Mouse (Mus musculus): Measurements from ENCODE around the gene Taf1b. TPM values are rescaled to one million over a fixed set of nuclear protein-coding genes. Genes with fewer than 3 reads are reported as not detected.
"Not testable (repeated sequence)": the region's sequence is repeated elsewhere in the genome, so short reads cannot be mapped to it uniquely, and the experiment has no call there.

Gene Taf1b
- total and polyA plus RNA-seq, 3 experiments: 6.4 to 10.8 (median 9.8) TPM

- intact Hi-C loops (cut with DNase I): no loop called here
- no peaks in the 10 kb centered on the region for H3K4me1 ChIP-seq (ENCODE audit: control insufficient read depth, insufficient read depth, low read length)
- 49% methylated on average over 3 of the region's 3 CpGs for WGBS
- no peak for DNase-seq
- TF ChIP-seq POLR2A (IDR thresholded peaks at IDR 0.05; ENCODE audit: insufficient read depth, low read depth, low read length) (no peak), EP300 (IDR thresholded peaks at IDR 0.05; ENCODE audit: insufficient read depth, low read depth, low read length) (no peak), CTCF (IDR thresholded peaks at IDR 0.05) (no peak)
- no peaks in the 10 kb centered on the region for H3K27me3 ChIP-seq (ENCODE audit: control insufficient read depth, insufficient read depth, low read length)
- H3K9ac ChIP-seq (ENCODE audit: low read depth, low read length): no peak overlapping the region
- no peak overlapping the region for H3K4me3 ChIP-seq
- no peaks in the 10 kb centered on the region for H3K79me2 ChIP-seq (replicated peaks; ENCODE audit: control insufficient read depth, insufficient read depth, low read length)
- H3K27ac ChIP-seq: no peak overlapping the region
- H3K36me3 ChIP-seq (ENCODE audit: control insufficient read depth, insufficient read depth, low read length): no peaks in the 10 kb centered on the region
Observed at GRCm38 (mm10) chr12:24473221-24473620, 24.9 kb upstream of the Taf1b start.

- Histone ChIP-seq H3K9ac (ENCODE audit: low read depth, low read length) (no peak overlapping the region), H3K79me2 (replicated peaks; ENCODE audit: control insufficient read depth, insufficient read depth, low read length) (no peaks in the 10 kb centered on the region), H3K4me3 (no peak overlapping the region), H3K36me3 (ENCODE audit: control insufficient read depth, insufficient read depth, low read length) (no peaks in the 10 kb centered on the region), H3K27me3 (ENCODE audit: control insufficient read depth, insufficient read depth, low read length) (no peaks in the 10 kb centered on the region; the same call in 1 of the 2 replicates), H3K27ac (no peak overlapping the region), H3K4me1 (ENCODE audit: control insufficient read depth, insufficient read depth, low read length) (no peaks in the 10 kb centered on the region)
- intact Hi-C loops (cut with DNase I): no loop called here
- no peak for DNase-seq
- TF ChIP-seq EP300 (IDR thresholded peaks at IDR 0.05; ENCODE audit: insufficient read depth, low read depth, low read length) (no peak), CTCF (IDR thresholded peaks at IDR 0.05) (no peak), POLR2A (IDR thresholded peaks at IDR 0.05; ENCODE audit: insufficient read depth, low read depth, low read length) (no peak)
- 84% methylated on average over 4 of the region's 4 CpGs for WGBS
Observed at GRCm38 (mm10) chr12:24484930-24485329, 13.2 kb upstream of the Taf1b start.

DNA sequence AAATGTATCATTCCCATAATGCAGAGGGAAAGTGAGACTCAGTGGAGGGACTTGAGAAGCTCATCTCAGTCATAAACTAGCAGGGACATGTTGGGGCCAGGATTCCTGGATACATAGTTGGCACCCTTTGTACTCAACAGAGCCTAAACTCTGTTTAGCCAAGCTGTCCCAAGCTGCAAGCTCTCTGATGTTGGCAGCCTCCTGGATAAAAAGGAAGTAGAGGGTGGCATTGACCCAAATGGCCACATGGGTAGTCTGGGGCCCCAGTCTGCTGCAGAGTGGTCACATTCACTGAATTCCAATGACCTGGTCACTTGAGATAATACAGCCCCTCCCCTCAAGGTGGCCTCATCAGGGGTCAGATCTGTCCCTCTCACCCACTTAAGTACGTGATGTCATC is 11.3 kb upstream of the Taf1b start:
- WGBS: 74% methylated on average over 1 of the region's 1 CpGs
- H3K4me1 ChIP-seq (ENCODE audit: control insufficient read depth, insufficient read depth, low read length): no peaks in the 10 kb centered on the region
- intact Hi-C loops (cut with DNase I): no loop called here

GRCm38 (mm10) chr12:24492507-24492906 is 5.7 kb upstream of the Taf1b start:
- H3K79me2 ChIP-seq (replicated peaks; ENCODE audit: control insufficient read depth, insufficient read depth, low read length); H3K9ac ChIP-seq (ENCODE audit: low read depth, low read length); H3K4me3 ChIP-seq; H3K36me3 ChIP-seq (ENCODE audit: control insufficient read depth, insufficient read depth, low read length); DNase-seq; H3K4me1 ChIP-seq (ENCODE audit: control insufficient read depth, insufficient read depth, low read length); H3K27ac ChIP-seq; H3K27me3 ChIP-seq (ENCODE audit: control insufficient read depth, insufficient read depth, low read length); intact Hi-C loops (cut with DNase I): not testable (repeated sequence)
- WGBS: 79% methylated on average over 3 of the region's 3 CpGs

More for the DNA sequence above, 11.3 kb upstream of the Taf1b start:
- no peaks in the 10 kb centered on the region for H3K79me2 ChIP-seq (replicated peaks; ENCODE audit: control insufficient read depth, insufficient read depth, low read length)
- TF ChIP-seq POLR2A (IDR thresholded peaks at IDR 0.05; ENCODE audit: insufficient read depth, low read depth, low read length): no peak
- no peak for TF ChIP-seq EP300 (IDR thresholded peaks at IDR 0.05; ENCODE audit: insufficient read depth, low read depth, low read length)
- TF ChIP-seq CTCF (IDR thresholded peaks at IDR 0.05): no peak
- no peaks in the 10 kb centered on the region for H3K36me3 ChIP-seq (ENCODE audit: control insufficient read depth, insufficient read depth, low read length)
- no peak overlapping the region for H3K9ac ChIP-seq (ENCODE audit: low read depth, low read length)
- H3K27me3 ChIP-seq (ENCODE audit: control insufficient read depth, insufficient read depth, low read length): no peaks in the 10 kb centered on the region; the same call in 1 of the 2 replicates
- H3K27ac ChIP-seq: no peak overlapping the region
- DNase-seq: no peak
- H3K4me3 ChIP-seq: no peak overlapping the region

DNA sequence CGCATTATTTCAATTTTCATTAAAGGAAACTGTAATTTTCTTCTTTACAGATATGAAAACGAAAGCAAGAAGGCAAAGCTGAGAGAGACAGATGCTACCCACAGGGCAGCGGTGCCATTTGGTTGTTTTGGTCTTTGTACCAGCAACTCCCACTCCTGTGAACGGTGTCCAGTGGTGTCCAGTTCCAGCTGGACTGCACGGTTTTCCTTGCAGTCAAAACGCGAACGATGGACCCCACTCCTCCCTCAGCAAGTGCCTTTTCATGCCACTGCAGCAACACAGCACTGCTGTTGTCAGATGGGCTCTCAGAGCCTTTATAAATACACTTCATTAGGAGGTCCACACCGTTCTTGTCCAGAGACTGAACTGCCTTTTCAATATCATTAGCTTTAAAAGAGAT is 5.1 kb upstream of the Taf1b start:
- Histone ChIP-seq H3K27ac (no peak overlapping the region), H3K4me1 (ENCODE audit: control insufficient read depth, insufficient read depth, low read length) (no peaks in the 10 kb centered on the region), H3K4me3 (no peak overlapping the region), H3K79me2 (replicated peaks; ENCODE audit: control insufficient read depth, insufficient read depth, low read length) (no peaks in the 10 kb centered on the region), H3K36me3 (ENCODE audit: control insufficient read depth, insufficient read depth, low read length) (no peaks in the 10 kb centered on the region), H3K27me3 (ENCODE audit: control insufficient read depth, insufficient read depth, low read length) (no peaks in the 10 kb centered on the region), H3K9ac (ENCODE audit: low read depth, low read length) (0 out of 2 replicates have a peak overlapping the region, but pooled peaks have one; percentile 31)
- TF ChIP-seq EP300 (IDR thresholded peaks at IDR 0.05; ENCODE audit: insufficient read depth, low read depth, low read length): no peak
- TF ChIP-seq CTCF (IDR thresholded peaks at IDR 0.05): no peak
- TF ChIP-seq POLR2A (IDR thresholded peaks at IDR 0.05; ENCODE audit: insufficient read depth, low read depth, low read length): no peak
- DNase-seq: no peak
- intact Hi-C loops (cut with DNase I): no loop called here
- 50% methylated on average over 9 of the region's 9 CpGs for WGBS

- H3K36me3 ChIP-seq (ENCODE audit: control insufficient read depth, insufficient read depth, low read length): no peaks in the 10 kb centered on the region
- H3K79me2 ChIP-seq (replicated peaks; ENCODE audit: control insufficient read depth, insufficient read depth, low read length): no peaks in the 10 kb centered on the region
- H3K9ac ChIP-seq (ENCODE audit: low read depth, low read length): peak overlapping the region; percentile 8
- no peak overlapping the region for H3K4me3 ChIP-seq
- peak; percentile 30 to 33 for DNase-seq
- intact Hi-C loops (cut with DNase I): no loop called here
- 46% methylated on average over 30 of the region's 30 CpGs for WGBS
- no peaks in the 10 kb centered on the region for H3K27me3 ChIP-seq (ENCODE audit: control insufficient read depth, insufficient read depth, low read length)
- H3K4me1 ChIP-seq (ENCODE audit: control insufficient read depth, insufficient read depth, low read length): no peaks in the 10 kb centered on the region; the same call in 1 of the 2 replicates
- no peak overlapping the region for H3K27ac ChIP-seq
- no peak for TF ChIP-seq CTCF (IDR thresholded peaks at IDR 0.05)
- no peak for TF ChIP-seq EP300 (IDR thresholded peaks at IDR 0.05; ENCODE audit: insufficient read depth, low read depth, low read length)
- TF ChIP-seq POLR2A (IDR thresholded peaks at IDR 0.05; ENCODE audit: insufficient read depth, low read depth, low read length): no peak
Observed at GRCm38 (mm10) chr12:24493412-24493811, 4.7 kb upstream of the Taf1b start.

GRCm38 (mm10) chr12:24494791-24495190 is 3.4 kb upstream of the Taf1b start:
- not testable (repeated sequence) for H3K9ac ChIP-seq (ENCODE audit: low read depth, low read length); H3K27ac ChIP-seq; H3K36me3 ChIP-seq (ENCODE audit: control insufficient read depth, insufficient read depth, low read length); H3K4me1 ChIP-seq (ENCODE audit: control insufficient read depth, insufficient read depth, low read length); H3K79me2 ChIP-seq (replicated peaks; ENCODE audit: control insufficient read depth, insufficient read depth, low read length); H3K27me3 ChIP-seq (ENCODE audit: control insufficient read depth, insufficient read depth, low read length); H3K4me3 ChIP-seq
- intact Hi-C loops (cut with DNase I): loop anchor here (5.0 kb wide), 1 partner anchor 78 kb away; the partner anchor contains the start of gene Grhl1
- WGBS: 70% methylated on average over 2 of the region's 3 CpGs
- peak in 1 of 2 experiments; percentile 13 for DNase-seq

DNA sequence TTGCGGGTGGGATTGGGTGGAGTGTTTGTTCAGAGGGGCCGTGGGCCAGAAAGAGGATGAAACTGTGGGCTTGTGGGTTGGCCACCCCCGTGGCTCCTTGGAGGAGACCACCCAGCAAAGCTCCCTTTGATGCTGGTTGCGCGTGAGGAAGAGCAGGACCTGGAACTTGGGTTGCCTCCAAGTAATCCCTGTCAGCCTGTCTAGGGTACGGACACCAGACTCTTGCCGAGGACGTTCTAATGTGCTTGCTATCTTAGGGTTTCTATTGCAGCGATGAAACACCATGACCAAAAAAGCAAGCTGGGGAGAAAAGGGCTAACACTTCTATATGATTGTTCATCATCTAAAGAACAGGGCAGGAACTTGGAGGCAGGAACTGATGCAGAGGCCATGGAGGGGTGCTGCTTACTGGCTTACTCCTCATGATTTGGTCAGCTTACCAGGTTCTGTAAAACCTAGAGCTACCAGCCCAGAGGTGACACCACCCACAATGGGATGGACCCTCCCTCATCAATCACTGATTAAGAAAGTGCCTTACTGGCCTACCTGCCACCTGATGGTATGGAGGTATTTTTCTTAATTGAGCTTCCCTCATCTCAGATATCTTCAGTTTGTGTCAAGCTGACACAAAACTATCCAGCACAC is 804 bp downstream of the Taf1b start:
- H3K9ac ChIP-seq (ENCODE audit: low read depth, low read length): peak overlapping the region; percentile 89
- H3K79me2 ChIP-seq (replicated peaks; ENCODE audit: control insufficient read depth, insufficient read depth, low read length); H3K36me3 ChIP-seq (ENCODE audit: control insufficient read depth, insufficient read depth, low read length); H3K4me1 ChIP-seq (ENCODE audit: control insufficient read depth, insufficient read depth, low read length); DNase-seq; H3K27me3 ChIP-seq (ENCODE audit: control insufficient read depth, insufficient read depth, low read length): not testable (repeated sequence)
- H3K27ac ChIP-seq: peak overlapping the region; percentile 81
- 2% methylated on average over 9 of the region's 9 CpGs for WGBS
- intact Hi-C loops (cut with DNase I): loop anchor here (5.0 kb wide), 1 partner anchor 73 kb away; the partner anchor contains the start of gene Grhl1
- peak overlapping the region; percentile 73 for H3K4me3 ChIP-seq
